Mouse (Mus musculus): ENCODE measurements at regions not wholly inside any gene's neighbourhood (a gene's known extent, or its start where the extent isn't known, plus 50 kb on each side); places are given as distances from the start of the nearest gene placed in this dataset.

- no peak for DNase-seq (ENCODE audit: low spot score in 2 of 2)
Measured at GRCm38 (mm10) chr12:49732351-49732750, 347.4 kb downstream of the Gm43517 start.

DNA sequence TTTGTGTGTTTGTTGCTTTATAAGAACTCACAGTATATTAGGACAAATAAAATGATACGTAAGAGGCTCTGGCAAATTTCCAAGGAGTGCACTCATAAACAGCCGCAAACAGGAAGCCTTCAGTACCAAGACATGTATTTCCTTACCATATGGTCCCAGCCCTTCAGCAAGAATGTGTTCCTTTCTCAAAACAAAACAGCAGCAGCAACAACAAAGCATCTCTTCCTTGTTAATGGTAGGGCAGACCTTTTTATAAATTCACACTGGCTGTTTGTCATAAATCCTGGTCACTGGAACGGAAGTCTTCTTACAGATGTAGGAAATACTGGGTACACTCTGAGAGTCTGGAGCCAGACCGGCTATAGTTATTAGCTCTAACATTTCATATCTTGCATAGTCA, 352.1 kb downstream of the Gm43517 start:
- no peak for DNase-seq (ENCODE audit: low spot score in 2 of 2)

- no peak for DNase-seq (ENCODE audit: low spot score in 2 of 2)
Measured at GRCm38 (mm10) chr12:49739960-49740740, 355.2 kb downstream of the Gm43517 start.

DNA sequence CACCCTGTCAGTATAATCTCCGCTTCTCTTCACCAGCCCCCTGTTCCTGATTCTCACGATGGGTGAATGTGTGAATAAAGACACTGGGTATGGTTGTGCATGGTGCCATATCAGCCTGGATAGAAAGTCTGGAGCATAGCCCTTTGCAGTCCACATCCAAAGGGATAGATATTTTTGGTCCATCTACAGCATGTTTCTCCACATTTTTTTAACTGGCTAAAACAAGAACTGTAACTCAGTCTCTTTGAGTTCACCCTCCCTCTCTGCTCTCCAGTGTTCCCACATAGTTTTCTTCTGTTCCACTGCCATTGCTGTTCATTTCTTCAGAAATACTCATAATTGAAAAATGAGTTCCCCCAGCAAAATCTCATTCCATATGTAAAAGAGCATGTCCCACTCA, 358.4 kb downstream of the Gm43517 start:
- no peak for DNase-seq (ENCODE audit: low spot score in 2 of 2)

- DNase-seq (ENCODE audit: low spot score in 2 of 2) = no peak
Measured at GRCm38 (mm10) chr12:49747081-49747480, 362.1 kb downstream of the Gm43517 start.

GRCm38 (mm10) chr12:49758391-49758790, 373.4 kb downstream of the Gm43517 start:
- DNase-seq (ENCODE audit: low spot score in 2 of 2) = no peak

DNA sequence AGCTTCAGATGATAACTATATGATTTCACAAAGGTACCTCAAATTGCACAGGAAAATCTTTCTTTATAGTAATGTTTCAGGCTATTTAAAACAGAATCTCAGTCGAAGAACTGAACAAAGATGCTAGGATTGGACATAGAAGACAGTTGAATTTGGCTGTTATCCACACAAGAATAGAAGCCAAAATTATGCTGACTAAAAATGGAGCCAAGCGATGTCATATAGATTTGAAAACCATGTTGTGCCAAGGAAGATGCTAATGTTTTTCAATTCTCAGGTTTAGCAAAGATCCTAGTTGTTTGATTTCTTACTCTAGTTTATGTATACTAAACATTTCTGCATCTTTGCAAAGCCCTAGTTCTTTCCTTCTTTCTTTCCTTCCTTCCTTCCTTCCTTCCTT, 379.6 kb downstream of the Gm43517 start:
- no peak for DNase-seq (ENCODE audit: low spot score in 2 of 2)

DNA sequence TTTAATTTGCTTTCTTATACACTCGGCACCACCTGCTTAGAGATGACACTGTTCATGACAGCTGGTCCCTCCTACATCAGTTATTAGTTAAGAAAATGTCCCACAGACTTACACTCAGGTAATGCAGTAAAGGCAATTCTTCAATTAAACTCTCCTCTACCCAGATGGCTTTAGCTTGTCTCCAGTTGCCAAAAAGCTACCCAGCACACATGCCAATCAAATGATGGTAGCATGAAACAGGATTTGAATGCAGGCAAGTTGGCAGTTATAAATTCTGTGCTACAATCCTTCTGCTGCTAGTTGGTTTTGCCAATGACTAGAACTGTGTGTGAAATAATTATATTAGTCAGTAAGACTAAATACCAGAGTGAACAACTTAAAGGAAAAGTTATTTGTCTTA, 423.4 kb downstream of the Gm43517 start:
- no peak for DNase-seq (ENCODE audit: low spot score in 2 of 2)

- DNase-seq (ENCODE audit: low spot score in 2 of 2) = no peak
Measured at GRCm38 (mm10) chr12:49814653-49815052, 429.7 kb downstream of the Gm43517 start.

GRCm38 (mm10) chr12:49827769-49828168, 442.8 kb downstream of the Gm43517 start:
- DNase-seq (ENCODE audit: low spot score in 2 of 2) = no peak

DNA sequence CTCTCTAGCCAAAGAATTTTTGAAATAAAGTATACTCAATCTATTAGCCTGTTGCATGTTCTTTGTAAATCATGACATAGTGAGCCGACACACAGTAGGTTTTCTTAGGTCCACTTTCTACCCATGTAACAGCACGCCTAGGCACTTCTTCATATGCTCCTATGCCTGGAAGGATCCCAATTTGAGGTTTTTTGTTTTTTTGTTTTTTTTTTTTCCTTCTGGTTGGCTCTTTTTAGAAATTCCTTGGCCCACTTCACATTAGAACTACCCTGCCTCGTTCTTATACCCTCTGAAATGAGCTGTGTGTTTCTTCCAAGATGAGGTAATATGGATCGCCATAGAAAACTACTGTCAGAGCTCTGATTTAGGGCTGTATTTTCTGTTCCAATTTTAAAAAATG, 443.6 kb downstream of the Gm43517 start:
- no peak for DNase-seq (ENCODE audit: low spot score in 2 of 2)

GRCm38 (mm10) chr12:49830665-49831064, 445.7 kb downstream of the Gm43517 start:
- DNase-seq (ENCODE audit: low spot score in 2 of 2) = no peak

GRCm38 (mm10) chr12:49832118-49832847, 447.3 kb downstream of the Gm43517 start:
- no peak for DNase-seq (ENCODE audit: low spot score in 2 of 2)

DNA sequence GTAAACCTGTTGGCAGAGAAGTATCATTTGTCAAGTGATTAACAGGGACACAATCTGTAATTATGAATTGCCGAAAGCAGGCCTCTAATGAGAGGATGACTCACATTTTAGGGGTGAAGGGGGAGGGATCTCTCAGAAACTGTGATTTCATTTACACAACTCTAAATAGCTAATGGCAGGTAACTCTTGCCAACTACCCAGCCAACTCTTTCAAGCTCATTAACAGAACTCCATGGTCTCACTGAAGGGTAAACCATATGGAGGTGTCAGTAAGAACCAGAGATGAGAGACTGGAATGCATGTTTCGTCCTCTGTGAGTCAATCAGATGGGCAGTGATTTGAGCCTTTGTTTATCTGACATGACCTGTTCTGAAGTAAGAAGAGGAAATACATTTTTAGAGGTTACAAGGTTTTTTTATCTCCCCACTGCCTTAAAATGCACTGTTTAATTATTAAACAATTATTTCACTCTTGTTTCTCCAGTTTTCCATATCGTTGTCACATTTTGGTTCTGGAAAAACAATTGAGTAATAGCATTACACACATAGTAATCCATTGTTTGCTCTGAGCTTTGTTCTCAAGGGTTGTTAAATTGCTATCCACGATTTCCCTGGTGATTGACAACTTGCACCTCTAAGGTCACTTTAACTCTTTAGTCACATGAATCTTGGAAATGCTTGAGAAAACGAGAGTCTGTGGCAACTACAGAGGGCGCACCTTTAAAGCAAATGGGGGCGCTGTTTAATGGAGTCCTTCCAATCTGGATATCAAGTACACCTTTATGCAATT, 451.5 kb downstream of the Gm43517 start:
- no peak for DNase-seq (ENCODE audit: low spot score in 2 of 2)

- no peak for DNase-seq (ENCODE audit: low spot score in 2 of 2)
Measured at GRCm38 (mm10) chr12:49885507-49885906, 500.5 kb downstream of the Gm43517 start.

DNA sequence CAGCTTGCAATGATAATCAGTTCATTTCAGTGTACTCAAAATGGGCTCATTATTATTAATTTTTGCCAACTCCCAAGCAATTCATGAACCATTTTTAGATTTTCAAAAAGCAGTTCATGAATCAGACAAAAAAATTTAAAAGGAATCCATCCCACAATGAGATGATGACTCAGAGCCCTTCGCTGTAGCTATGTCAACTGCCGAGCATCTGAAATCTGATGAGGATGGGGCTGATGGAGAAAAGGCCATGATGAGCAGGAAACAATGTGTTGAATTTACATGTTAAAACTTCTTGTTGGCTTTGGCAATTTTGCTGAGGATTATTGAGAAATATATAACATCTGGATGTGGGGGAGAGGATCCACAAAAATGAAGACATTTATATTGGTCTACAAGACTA, 502.3 kb downstream of the Gm43517 start:
- no peak for DNase-seq (ENCODE audit: low spot score in 2 of 2)

GRCm38 (mm10) chr12:49897768-49898167, 512.8 kb downstream of the Gm43517 start:
- no peak for DNase-seq (ENCODE audit: low spot score in 2 of 2)

DNA sequence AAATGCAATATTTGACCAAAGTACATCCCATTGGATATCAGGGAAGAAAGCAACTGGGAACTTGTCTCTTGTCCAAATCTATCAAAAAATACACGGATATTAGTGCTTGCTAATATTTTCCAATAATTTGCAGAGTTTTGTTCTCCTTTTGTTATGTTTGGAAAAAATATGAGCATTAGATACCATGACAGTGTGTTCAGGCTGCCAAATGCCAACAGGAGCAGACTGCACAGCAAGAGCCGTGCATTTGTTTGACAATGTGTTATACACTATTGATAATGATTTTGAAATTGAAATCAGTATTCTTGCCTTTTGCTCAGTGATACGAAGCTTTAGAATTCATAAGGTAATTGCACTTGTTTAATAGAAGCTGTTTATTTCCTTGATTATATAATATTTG, 530.7 kb downstream of the Gm43517 start:
- DNase-seq (ENCODE audit: low spot score in 2 of 2) = no peak

GRCm38 (mm10) chr12:49921608-49922007, 536.6 kb downstream of the Gm43517 start:
- no peak for DNase-seq (ENCODE audit: low spot score in 2 of 2)

- DNase-seq (ENCODE audit: low spot score in 2 of 2) = no peak
Measured at GRCm38 (mm10) chr12:49940818-49941217, 555.8 kb downstream of the Gm43517 start.

DNA sequence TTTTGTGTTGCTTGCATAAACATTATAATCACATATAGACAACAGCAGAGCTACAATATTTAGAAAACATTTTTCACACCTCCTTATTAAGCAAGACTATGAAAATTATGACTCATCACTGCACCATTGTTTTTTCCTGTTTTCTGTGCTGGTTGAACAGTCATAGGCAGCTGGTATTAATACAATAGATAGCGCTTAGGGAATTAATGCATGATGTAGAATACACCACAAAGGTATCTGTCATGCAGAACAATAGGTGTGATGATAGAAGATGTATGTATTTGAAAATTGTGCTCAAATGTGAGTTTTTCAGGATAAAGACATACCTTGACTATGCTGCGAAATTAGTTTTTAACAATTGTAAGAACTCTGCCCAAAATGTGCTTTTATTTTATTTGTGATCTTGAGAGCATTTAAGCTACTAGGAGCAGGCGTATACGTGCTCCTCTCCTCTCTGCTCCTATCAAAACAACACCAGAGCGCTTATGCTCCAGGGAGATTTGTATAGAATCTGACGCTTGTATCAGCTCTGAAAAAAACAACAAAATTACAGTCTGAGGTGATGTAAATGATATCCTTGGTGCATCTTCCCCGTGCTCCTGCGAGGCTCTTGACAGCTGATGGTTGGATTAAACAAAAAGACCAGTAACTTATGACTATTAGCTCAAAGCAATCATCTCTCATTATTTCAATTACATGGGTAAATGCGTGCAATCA, 560.1 kb downstream of the Gm43517 start:
- DNase-seq (ENCODE audit: low spot score in 2 of 2) = no peak
